Comparison of ENCODE assay signal across 8 mouse cellular contexts in the genomic region with DNA sequence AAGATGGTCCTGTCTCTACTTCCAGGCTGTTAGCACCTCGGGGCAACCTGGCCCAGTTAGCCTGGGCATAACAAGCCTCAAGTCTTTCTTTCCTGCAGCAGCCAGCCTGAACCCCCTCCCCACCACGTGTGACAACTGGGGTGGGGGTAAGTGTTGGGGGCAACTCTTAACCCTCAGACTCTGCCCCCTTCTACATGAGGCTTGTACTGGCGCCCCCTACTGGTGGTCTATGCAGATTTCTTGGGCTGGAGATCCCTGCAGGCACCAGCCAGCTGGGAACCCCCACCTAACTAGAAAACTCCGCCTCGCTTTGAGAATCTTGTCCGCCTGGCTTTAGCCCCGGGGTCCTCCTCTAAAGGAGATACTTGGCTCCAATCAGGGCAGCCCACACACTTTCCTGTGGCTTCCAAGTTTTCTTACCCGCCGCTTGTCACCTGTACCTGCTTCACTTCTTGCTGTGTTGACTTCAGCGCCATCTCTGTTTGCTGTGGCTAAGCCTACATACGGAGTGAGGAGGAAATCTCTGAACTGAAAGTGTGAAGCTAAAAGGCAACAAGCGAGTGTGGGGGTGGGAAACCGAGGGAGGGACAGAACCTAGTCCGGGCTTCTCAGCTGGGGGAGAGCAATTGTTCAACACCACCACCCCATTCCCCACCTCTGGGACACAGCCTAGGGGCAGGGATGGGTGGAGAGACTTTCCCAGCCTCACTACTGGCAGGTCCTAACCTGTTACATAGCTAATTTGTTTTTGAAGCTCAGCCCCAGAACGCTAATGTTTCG. TPM values are rescaled to one million over a fixed set of nuclear protein-coding genes. Genes with fewer than 3 reads are reported as not detected.
A peak's percentile ranks its signal among the peaks of the same experiment; 100 is the strongest.
DNase-seq lines count a peak whose midpoint lies in the region; ATAC-seq and TF ChIP-seq lines count a peak whose summit lies in the region.

No protein-coding gene starts in this region.

- H3K9me3 ChIP-seq in neural tube, embryonic 15.5 days (replicated peaks), result no peaks in the 10 kb centered on the region
- H3K9me3 ChIP-seq in heart, embryonic 15.5 days (replicated peaks), result no peaks in the 10 kb centered on the region
- H3K9me3 ChIP-seq in liver, embryonic 16.5 days (replicated peaks; ENCODE audit: control insufficient read depth, low read length), result no peaks in the 10 kb centered on the region

- no peak for TF ChIP-seq POLR2A in cerebellum, adult 2 months (IDR thresholded peaks at IDR 0.05; ENCODE audit: borderline replicate concordance, insufficient read depth, low read length)

- no peak overlapping the region for H3K9ac ChIP-seq in neural tube, embryonic 15.5 days (replicated peaks)
- no peak overlapping the region for H3K9ac ChIP-seq in heart, embryonic 15.5 days
- no peak overlapping the region for H3K9ac ChIP-seq in liver, embryonic 16.5 days (ENCODE audit: low read depth, low read length)

- H3K4me2 ChIP-seq in neural tube, embryonic 15.5 days, result no peak overlapping the region
- H3K4me2 ChIP-seq in heart, embryonic 15.5 days, result peak overlapping the region; percentile 48
- peak overlapping the region; percentile 30 for H3K4me2 ChIP-seq in liver, embryonic 16.5 days (ENCODE audit: low read depth, low read length)

- DNase-seq in cerebellum, adult 2 months, result no peak
- no peak for DNase-seq in cerebellum, adult 8-10 months
- DNase-seq in neural tube, embryonic 10.5 days (ENCODE audit: extremely low spot score, low spot score), result peak; percentile 48
- peak; percentile 45 for DNase-seq in testis, postnatal 14 days (ENCODE audit: low spot score)

- peak; percentile 43; the same call in 1 of the 2 replicates for TF ChIP-seq CTCF in cerebellum, adult 2 months (IDR thresholded peaks at IDR 0.05; ENCODE audit: borderline replicate concordance, insufficient read depth, low read depth, low read length)

- no peaks in the 10 kb centered on the region for H3K4me1 ChIP-seq in cerebellum, adult 2 months (ENCODE audit: control insufficient read depth, insufficient read depth, low read length)
- H3K4me1 ChIP-seq in neural tube, embryonic 15.5 days, result no peaks in the 10 kb centered on the region
- peaks cover 6% of the 10 kb centered on the region for H3K4me1 ChIP-seq in heart, embryonic 15.5 days (replicated peaks)
- peaks cover 7% of the 10 kb centered on the region for H3K4me1 ChIP-seq in liver, embryonic 16.5 days (ENCODE audit: control insufficient read depth, low read depth, low read length)

- H3K36me3 ChIP-seq in neural tube, embryonic 15.5 days, result no peaks in the 10 kb centered on the region
- no peaks in the 10 kb centered on the region for H3K36me3 ChIP-seq in heart, embryonic 15.5 days
- no peaks in the 10 kb centered on the region for H3K36me3 ChIP-seq in liver, embryonic 16.5 days (ENCODE audit: control insufficient read depth, insufficient read depth)

- H3K4me3 ChIP-seq in cerebellum, adult 2 months (replicated peaks; ENCODE audit: insufficient read depth, low read depth, low read length), result no peak overlapping the region
- no peak overlapping the region for H3K4me3 ChIP-seq in neural tube, embryonic 15.5 days (replicated peaks)
- peak overlapping the region; percentile 14; the same call in 1 of the 2 replicates for H3K4me3 ChIP-seq in heart, embryonic 15.5 days
- peak overlapping the region; percentile 22; the same call in 1 of the 2 replicates for H3K4me3 ChIP-seq in liver, embryonic 16.5 days (ENCODE audit: low read depth, low read length)

- no peaks in the 10 kb centered on the region for H3K27me3 ChIP-seq in cerebellum, adult 2 months (ENCODE audit: control insufficient read depth, insufficient read depth, low read length)
- H3K27me3 ChIP-seq in neural tube, embryonic 15.5 days (replicated peaks), result no peaks in the 10 kb centered on the region
- H3K27me3 ChIP-seq in heart, embryonic 15.5 days, result no peaks in the 10 kb centered on the region
- no peaks in the 10 kb centered on the region; the same call in 1 of the 2 replicates for H3K27me3 ChIP-seq in liver, embryonic 16.5 days (ENCODE audit: control insufficient read depth, insufficient read depth, low read depth, low read length)

- no peak for ATAC-seq in neural tube, embryonic 15.5 days (ENCODE audit: low FRiP score)
- no peak for ATAC-seq in heart, embryonic 15.5 days (replicated peaks; ENCODE audit: insufficient number of reproducible peaks, insufficient read depth, low FRiP score, low read depth)
- no peak for ATAC-seq in liver, embryonic 16.5 days (ENCODE audit: low read depth)
- no peak for ATAC-seq in erythroblast, adult 5-6 weeks (replicated peaks; ENCODE audit: low FRiP score, poor library complexity, severe bottlenecking)

- WGBS in cerebellum, adult 2 months, result 29% methylated on average over 16 of the region's 16 CpGs
- WGBS in neural tube, embryonic 15.5 days, result 24% methylated on average over 16 of the region's 16 CpGs
- 18% methylated on average over 16 of the region's 16 CpGs for WGBS in heart, embryonic 15.5 days
- 17% methylated on average over 16 of the region's 16 CpGs for WGBS in liver, embryonic 16.5 days (ENCODE audit: insufficient replicate concordance)

- no peak overlapping the region for H3K27ac ChIP-seq in cerebellum, adult 2 months (ENCODE audit: insufficient read depth, low read length)
- H3K27ac ChIP-seq in neural tube, embryonic 15.5 days (replicated peaks), result no peak overlapping the region
- H3K27ac ChIP-seq in heart, embryonic 15.5 days, result no peak overlapping the region
- no peak overlapping the region for H3K27ac ChIP-seq in liver, embryonic 16.5 days (ENCODE audit: low read length)

RNA-seq across cellular contexts. Expression of a gene that starts 16.1 kb away (rescaled TPM):
- not detected in 2 replicates for polyA plus RNA-seq in cerebellum, adult 2 months (2012; rRNA removed)
- polyA plus RNA-seq in neural tube, embryonic 15.5 days (2015; fragmentation: Nextera tagmentation; extraction: Ambion mirVana), result not detected in 2 replicates
- 0.44 and 0.87 TPM in 2 replicates for polyA plus RNA-seq in heart, embryonic 15.5 days (2015; fragmentation: Nextera tagmentation; extraction: Ambion mirVana)
- polyA plus RNA-seq in liver, embryonic 16.5 days (2015; fragmentation: Nextera tagmentation; extraction: Ambion mirVana), result 1.1 and 1.4 TPM in 2 replicates
- total RNA-seq in erythroblast, adult 5-6 weeks (2015; ENCODE audit: low replicate concordance), result not detected in 2 replicates
- total RNA-seq in erythroblast, adult 5-6 weeks (2017; ENCODE audit: low replicate concordance), result not detected in 2 replicates

RNA-seq across cellular contexts. Expression of a gene that starts 33.9 kb away (rescaled TPM):
- polyA plus RNA-seq in cerebellum, adult 2 months (2012; rRNA removed), result 0.05 TPM in 1 of 2 replicates, not detected in the other
- 0.65 TPM in 1 of 2 replicates, not detected in the other for polyA plus RNA-seq in neural tube, embryonic 15.5 days (2015; fragmentation: Nextera tagmentation; extraction: Ambion mirVana)
- polyA plus RNA-seq in heart, embryonic 15.5 days (2015; fragmentation: Nextera tagmentation; extraction: Ambion mirVana), result 0.49 and 3.1 TPM in 2 replicates
- 10.4 and 11.4 TPM in 2 replicates for polyA plus RNA-seq in liver, embryonic 16.5 days (2015; fragmentation: Nextera tagmentation; extraction: Ambion mirVana)
- total RNA-seq in erythroblast, adult 5-6 weeks (2015; ENCODE audit: low replicate concordance), result not detected in 2 replicates
- not detected in 2 replicates for total RNA-seq in erythroblast, adult 5-6 weeks (2017; ENCODE audit: low replicate concordance)

Comparison
In these comparisons a context has a peak if more than half of its experiments do, and no peak if none do; other contexts are left out.
1. DNase-seq: peak in neural tube, embryonic 10.5 days (single experiment) and testis, postnatal 14 days (single experiment); none in cerebellum, adult 2 months (0 of 2) and cerebellum, adult 8-10 months (single experiment).
2. H3K4me3 ChIP-seq: peak in heart, embryonic 15.5 days (single experiment) and liver, embryonic 16.5 days (single experiment); none in cerebellum, adult 2 months (single experiment) and neural tube, embryonic 15.5 days (single experiment).